Mouse (Mus musculus) embryo, embryonic 11.5 days (tissue): Measurements from ENCODE around the gene Adcy9.

Source experiments
- DNase-seq: peaks from one replicate; pipeline ENCODE4 v3.0.0-alpha.2; 2012; ENCODE audit warnings: low read depth, low spot score

Gene Adcy9

DNA sequence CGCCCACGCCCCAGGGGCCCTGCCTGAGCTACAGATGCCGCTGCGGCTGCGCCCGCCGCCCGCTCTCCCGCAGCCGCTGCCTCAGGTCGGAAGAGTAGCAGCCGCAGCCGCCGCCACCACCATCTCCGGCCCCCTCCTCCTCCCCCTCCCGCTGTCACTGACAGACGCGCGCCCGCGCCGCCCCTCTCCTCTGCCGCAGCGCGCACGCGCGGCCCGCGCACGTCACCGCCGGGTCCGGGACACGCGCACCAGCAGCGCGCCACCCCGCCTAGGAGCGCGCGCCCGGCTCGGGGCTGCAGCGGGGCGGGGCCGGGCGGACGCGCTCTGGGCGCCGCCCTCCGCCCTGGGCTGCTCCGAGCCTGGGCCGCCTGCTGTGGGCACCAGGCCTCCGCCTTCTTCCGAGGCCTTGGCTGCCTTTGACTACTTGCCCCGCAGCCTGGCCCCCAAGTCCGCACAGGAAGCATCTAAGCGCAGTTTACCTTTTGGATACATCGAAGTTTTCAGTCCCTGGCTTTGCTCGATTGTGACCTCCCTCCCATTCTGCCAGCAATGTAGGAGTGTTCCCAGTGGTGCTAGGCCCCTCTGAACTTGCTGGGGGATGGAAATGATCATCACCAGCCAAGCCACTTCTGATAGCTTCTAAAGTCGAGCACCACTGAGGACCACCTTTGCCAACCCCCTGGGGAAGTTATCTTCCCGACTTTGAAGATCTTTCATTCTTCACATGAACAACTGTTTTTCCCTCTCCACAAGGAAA, at the start of gene Adcy9:
Gene Adcy9 (minus strand): TSS at position 201 of the 757 bp plus-strand sequence.
- peak; percentile 81 for DNase-seq

DNA sequence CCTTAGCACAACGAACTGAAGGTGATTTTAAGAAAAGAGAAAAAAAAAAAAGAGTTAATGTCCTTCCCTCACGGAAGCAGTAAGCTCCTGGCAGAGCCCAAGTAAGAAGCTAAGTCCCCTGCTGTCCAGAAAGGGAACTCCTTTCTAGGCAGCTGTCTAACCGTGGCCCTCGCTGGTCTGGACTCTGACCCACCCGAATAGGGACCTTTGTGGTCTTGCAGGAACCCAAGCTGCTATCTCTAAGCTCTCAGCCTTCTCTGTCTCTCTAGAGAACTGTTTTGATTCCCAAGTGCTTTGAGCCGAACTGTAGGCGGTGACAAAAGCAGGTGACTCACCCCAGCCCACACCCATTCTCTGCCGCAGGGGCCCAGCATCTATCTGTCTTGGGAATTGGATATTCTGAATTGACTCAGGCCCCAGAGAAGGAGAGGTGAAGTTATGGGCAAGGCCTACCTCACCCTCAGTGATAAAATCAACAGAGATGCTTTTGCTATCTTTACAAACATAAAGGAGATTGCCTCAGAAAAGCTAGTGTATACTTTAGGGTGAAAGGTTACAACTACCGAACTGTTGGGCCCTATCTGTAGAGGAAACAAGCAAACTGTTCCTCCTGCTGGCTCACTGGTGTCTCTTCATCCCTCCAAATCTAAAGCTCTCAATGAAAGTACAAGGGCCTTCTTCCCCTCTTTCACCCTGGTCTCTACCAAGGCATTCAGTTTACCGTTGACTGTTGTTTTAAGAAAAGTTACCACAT, 49.5 kb upstream of the Adcy9 start:
- no peak for DNase-seq

DNA sequence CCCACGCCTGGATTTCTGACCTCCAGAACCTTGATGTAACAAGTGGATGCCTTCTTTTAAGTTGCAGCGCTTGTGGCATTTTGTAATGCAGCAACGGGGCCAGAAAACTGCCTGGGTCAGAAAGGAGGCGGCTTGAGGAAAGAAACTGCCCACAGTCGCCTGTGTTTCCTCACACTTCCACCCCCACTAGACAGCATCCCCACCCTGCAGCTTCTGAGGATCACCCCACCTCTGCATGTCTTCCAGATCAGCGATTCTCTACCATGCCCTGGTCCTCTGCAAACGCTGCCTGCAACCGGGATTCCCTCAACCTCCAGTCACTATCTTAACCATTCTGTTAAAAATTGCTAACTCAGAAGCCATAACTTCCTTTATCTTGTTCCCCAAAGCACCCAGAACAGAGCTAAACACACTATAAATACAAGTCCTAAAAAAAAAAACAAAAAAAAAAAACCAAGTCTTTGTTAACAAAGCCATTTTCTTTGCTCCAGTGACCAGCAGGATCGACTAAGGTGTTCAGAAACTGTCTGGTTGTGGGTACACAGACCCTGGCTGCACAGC, 44.3 kb upstream of the Adcy9 start:
- no peak for DNase-seq

DNA sequence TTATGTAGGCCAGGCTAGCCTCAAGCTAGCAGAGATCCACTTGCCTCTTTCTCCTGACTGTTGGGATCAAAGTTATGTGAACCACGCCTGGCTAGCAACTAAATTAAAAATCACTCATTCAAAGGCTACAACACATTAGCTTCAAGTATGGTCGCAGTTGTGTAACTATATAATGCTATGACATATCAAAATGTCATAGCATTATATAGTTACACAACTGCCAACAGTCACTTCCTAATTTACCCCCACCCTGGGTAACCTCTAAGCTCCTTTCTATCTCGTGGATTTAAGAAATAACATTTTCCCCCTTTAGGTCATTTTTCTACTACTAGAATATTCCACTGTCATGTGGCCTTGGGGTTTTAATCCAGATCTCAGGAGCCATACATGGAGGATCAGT, 37.6 kb upstream of the Adcy9 start:
- no peak for DNase-seq

DNA sequence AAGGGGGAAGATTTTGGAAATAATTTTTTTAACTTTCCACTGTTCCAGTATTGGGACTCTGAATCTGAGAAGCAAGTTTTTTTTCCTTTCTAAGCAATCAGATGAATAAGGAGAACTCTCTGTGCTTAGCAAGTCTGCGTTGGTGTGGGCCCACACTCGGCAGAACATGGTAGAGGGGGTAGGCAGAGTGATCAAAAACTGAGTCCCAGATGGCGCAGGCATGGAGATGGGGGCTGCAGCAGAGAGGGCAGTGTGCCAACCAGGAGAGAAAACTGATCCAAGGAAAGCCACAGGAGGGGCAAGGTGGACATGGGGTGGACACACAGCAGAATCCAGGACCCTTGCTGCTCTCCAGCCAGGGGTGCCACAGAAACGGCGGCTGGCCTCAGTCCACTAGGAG, 36.1 kb upstream of the Adcy9 start:
- DNase-seq = no peak

DNA sequence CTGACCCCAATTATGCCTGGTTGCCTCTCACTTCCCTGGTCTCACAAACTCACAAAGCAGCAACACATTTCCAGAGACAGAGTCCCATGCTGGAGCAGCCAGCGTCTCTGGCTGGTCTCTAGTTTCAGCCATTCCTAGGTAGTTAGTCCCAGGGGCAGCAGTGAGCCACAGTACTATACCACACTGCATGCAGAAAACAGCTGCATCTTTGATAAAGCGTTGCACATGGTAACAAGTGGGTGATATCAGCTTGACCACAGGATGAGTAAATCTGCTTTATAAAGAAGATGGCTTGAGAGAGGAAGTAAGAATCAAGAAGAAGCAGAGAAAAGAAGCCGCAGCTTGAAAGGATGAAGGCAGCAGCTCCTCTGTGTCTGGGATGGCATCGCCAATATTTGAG, 35.4 kb upstream of the Adcy9 start:
- DNase-seq = no peak

DNA sequence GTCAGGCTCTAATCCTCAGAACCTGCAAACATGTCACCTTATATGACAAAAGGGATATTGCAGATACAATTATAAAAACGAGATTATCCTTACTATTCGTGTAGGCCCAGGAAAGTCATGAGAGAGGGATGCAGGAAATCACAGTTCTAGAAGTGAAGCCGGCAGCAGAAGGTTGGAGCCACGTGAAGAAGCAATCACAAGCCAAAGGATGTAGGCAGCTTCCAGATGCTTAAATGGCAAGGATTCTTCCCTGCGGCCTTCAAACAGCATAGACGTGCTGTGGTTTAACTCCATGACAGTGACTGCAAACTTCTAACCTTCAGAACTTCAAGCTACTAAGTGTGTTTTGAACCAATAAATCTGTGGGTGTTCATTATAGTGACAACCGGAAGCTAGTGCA, 34.3 kb upstream of the Adcy9 start:
- no peak for DNase-seq

DNA sequence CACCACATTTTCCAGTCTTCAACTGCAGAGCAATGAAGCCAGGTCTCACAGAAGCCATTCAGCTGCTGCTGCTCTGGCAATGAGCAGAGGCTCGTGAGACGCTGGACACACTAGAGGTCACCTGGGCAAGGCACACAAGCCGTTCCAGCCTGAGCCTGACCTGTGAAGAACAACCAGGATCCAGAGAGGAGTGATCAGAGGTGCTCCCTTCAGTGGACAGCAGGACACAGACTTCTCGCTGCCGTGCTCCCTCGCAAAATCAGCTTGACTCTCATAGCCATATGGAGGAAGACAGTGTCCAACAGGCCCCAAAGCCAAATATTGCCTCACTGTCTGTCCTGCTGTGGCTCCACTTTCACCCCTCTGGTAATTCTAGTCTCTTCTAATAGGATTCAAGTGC, 29.1 kb upstream of the Adcy9 start:
- no peak for DNase-seq

DNA sequence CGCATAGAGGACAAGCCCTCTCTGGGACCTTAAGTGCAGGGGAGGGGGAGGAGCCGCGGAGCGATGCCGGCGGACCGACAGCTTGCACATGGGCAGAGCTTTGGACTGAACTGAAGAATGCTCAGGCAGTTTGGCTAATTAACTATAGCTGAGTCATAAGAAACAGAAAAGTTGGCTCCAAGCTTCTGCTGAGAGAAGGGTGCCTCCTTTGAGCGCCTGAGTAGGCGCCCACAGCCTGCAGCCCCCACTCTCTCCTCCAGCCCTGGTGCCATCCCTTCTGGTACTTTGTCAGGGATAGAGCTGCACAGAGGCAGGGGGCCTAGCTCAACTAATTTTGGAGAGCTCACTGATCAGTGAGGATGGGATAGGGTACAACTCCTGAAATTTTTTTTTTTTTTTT, 27.9 kb upstream of the Adcy9 start:
- no peak for DNase-seq

DNA sequence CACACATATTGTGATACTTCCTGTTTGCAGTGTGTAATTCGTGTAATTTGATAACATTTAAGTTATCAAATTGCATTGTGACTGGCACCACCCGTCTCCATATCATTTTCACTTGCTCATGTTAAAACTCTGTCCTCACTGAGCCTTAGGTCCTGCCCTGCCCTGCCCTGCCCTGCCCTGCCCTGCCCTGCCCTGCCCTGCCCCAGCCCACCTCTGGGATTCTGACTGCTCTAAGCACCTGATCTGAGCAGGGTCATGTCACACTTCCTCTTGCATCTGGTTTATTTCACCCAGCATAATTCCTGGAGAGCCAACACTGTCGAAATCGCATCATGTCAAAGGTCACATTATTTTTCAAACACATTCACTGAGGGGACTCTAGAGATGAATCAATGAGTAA, 26.1 kb upstream of the Adcy9 start:
- no peak for DNase-seq

DNA sequence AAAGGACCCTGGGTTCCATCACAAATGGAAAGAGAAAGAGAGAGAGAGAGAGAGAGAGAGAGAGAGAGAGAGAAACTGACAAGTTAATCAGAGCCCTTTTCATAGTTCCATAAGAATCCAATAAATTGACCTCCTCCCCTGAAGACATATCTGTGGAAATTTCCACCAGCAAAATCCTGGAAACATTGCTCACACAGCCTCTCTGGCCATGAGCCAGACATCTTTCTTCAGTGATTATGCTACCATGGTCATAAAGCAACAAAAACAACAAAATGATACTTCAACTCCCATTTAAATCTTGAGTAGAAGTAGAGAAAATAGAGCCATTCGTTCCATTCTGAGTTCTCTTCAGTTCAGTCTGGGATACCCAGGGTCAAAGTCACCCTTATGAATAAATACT, 24.1 kb upstream of the Adcy9 start:
- no peak for DNase-seq

DNA sequence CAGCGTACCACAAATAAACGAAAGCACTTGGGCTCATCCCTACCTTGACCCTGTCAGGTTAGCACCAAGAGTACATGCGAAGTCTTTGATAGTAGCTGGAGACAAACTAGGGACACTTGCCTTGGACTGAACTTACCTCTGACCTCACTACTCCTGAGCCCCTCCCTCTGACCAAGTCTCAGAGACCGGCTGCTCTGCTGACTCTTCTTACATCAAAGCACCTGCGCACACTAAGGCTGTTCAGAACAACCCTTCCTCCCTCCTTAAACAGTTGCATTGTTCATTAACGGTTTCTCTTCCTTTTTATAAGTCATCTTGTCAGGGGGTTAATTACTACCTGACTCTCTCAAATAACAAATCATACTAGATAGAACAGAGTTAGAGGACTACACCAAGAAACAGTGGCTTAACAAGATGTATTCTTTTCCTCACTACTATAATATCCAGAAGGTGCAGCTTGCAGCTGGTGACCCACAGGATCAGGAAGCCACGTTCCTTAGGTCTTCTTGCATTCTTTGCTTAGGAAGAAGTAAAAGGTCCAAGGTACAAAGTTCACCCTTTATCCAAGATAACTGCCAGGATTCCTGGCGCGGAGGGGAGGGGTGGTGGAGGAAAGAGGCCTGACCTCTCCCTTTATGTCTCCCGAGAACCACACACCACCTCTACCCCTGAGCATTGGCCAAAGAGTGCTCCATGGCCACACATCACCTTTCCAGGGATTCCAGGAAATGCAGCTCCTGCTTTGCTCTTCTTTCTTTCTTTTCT, 19.2 kb upstream of the Adcy9 start:
- no peak for DNase-seq

DNA sequence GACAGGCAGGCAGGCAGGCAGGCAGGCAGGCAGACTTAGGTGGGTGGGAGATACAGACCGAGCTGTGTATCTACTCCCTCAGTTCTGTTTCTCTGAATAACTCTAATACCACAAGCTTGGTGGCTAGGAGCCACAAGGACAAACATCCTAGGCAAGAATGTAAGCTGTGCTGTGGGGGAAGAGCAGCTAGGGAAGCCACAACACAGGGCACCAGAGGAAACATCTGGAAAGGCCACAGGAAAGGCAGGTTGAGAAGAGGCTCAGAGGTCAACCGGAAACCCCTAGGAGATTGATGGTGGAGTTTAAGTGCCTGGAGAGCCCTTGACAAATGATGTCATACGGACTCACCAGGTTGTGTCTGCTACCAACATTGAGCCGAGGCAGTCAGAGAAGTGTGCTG, 16.4 kb upstream of the Adcy9 start:
- no peak for DNase-seq

DNA sequence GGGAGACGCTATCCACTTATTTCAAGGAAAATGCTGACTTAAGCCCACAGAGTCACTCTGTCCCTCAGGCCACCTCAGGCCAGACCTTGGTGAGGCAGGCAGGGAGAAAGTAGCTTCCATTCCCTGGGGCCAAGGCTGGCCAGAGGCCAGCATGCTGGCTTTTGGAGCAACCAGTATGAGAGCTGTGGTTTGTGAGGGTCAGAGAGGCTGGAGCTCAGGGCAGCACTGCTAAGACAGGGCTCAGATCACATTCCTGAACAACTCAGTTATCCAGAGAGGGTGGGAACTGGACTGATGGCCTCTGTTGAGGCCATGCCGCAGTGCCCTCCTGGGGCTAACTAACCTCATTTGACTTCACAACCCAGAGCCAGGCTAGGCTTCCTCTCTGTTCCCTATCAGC, 15.1 kb upstream of the Adcy9 start:
- DNase-seq = no peak

DNA sequence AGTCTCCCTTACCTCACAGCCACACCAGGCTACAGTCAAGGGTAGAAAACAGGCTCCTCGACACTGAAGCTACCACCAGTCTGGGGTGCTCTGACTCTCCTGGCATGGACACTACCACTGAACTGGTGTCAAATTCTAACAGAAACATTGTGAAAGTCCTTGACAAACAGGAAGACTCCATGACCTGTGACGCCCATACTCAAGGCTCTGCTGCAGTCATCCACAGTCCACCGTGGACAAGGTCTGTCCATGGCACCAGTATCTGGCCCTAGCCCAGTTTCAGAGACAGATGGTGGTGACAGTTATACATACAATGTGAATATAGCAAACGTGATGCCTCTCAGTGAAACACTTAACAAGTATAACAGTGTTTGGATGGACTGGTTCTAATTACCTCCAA, 11.5 kb upstream of the Adcy9 start:
- no peak for DNase-seq

DNA sequence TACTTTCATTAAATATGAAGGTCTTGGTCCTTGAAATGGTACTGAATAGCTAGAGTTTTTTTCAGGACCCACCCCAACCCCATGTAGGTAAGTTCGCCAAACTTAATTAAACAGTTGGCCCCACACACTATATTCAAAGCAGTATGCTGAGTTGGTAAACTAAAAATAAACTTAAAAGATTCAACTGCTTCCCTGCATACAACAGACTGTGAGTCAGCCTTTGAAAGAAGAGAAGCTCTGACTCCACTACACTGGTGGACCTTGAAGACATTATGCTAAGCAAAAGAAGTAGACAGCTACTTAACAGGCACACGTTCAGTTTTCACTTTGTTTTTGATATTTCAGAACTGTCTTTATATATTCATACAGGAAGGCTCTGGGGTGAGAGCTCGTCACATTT, 10.7 kb upstream of the Adcy9 start:
- DNase-seq = no peak

DNA sequence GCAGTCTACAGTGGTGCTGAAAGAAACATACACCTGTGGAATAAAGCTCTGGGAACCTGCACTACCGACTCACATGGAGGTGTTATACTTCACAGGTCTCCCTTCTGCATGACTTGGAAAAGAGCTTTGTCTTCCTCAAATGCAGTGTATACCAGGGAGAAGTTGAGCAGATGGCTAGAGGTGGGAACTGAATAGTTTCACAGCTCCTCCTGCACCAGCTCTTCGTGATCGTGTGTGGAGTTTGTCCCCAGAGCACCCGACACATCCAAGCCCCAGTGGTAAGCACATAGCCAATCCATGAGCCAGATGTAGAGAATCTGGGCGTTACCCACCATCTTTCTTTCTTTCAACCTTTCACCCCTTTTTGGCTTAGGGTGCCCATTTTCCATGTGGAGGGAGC, 9.9 kb upstream of the Adcy9 start:
- no peak for DNase-seq

DNA sequence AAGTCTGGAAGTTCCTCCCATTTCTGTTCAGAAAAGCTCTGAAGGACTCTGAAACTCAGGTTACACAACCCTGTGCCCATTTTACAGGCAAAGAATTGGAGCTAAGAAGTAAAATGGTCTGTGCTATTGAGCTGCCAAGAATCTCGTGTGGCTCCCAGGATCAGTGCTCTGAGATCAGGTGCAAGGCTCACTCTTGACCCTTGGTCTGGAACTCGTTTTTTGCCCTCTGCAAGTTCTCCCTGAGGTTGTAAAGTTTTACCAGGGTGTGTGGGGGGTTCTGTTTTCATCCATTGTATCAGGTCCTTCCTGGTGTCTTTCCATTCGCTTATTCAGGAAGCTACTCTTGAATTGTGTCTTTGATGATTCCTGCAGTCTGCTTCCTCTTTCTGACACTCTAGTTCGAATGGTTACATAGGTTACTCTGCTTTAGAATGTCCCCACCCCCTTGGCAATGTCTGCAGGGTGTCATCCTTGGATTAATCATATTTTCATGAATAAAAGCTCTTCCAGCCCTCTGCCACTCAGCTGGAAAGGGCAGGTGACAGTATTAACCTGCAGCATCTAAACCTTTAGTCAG, 5.4 kb upstream of the Adcy9 start:
- DNase-seq = no peak

DNA sequence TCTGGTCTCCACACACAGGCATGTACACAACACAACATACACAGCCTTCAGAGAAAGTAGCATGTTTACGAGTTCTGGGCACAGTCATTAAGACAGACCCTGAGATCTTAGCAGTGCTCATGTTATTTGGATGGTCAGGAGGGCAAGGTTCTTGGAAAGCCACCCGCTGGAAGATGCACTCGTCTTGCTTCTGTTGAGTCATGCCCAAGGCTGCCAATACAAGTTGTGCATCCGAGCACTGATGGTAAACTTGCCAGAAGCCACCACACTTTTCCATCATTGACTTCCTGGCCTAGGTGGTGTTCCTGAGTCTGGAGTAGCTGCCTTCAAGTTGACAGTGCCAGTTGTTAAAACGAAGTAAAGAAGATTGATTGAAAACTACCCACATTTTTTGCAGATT, 3.3 kb upstream of the Adcy9 start:
- DNase-seq = no peak

DNA sequence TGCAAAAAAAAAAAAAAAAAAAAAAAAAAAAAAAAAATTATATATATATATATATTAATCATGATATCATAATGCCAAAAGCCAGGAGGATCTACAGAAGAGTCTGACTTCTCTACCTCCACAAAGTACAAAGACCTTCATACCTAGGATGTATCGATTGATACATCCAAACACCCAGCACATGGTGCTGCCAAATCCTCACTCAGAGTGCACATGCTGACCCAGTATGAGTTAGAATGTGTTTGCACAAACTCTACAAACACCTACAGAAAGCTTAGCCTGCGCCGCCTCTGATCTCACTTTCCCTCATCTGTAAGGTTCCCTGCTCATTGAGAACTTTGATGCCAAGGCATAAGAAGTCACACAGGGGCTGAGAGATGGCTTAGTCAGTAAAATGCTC, 2.7 kb upstream of the Adcy9 start:
- no peak for DNase-seq

DNA sequence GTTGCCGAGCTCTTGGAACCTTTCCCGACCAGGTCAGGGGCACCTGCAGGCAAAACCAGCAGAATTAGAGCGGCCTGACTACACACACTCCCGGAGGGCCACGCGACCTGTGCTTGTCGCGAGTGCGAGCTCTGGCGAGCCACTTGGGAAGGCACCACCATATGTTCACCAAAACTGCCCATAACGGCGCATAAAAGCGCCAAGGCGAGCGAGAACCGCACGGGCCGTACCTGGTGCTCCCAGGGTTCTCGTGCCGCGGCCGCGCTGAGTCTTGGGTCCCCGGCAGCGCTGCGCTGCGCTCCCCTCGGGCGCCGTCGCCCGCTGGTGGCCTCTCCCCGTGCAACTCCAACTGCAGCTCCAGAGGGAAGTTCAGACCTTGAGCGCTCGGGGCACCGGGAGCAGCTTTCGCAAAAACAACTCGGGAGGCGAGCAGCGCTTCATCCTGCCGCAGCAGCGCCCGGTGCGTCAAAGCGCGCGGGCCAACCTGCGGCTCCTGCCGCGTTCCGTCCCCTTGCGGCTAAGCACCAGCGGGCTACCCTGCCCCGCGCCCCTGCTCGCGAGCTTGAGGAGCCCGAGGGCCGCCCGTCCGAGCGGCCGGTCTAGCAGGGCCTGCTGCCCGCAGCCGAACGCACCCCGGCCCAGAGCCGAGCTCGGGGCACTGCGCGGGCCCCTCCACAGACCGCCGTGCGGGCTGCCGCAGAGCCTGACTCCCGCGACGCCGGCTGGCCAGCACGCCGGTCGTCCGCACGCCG, 576 bp downstream of the Adcy9 start:
- no peak for DNase-seq
